Mouse (Mus musculus) layer of hippocampus, postnatal 14 days (tissue): ENCODE results near the gene Klhl21. TPM values are rescaled to one million over a fixed set of nuclear protein-coding genes. Genes with fewer than 3 reads are reported as not detected.
A peak's percentile ranks its signal among the peaks of the same experiment; 100 is the strongest.

Experiments used
- DNase-seq, 2 experiments: peaks; one replicate each; pipeline ENCODE4 v3.0.0; 2021 to 2022; ENCODE audit warnings: low spot score in 2 of 2, mixed read lengths in 1 of 2
- long read RNA-seq, 2 experiments: library from polyadenylated mRNA; stranded (forward); transcript quantifications; one replicate each; pipeline ENCODE4 v2.0.0; 2021
- total RNA-seq, 2 experiments: library from RNA; stranded (reverse); gene quantifications; 2 replicates each; pipeline ENCODE4 v1.2.3; 2021

Klhl21 gene
- 10 to 100 TPM; 16.4 to 18.6 TPM for total RNA-seq
- long read RNA-seq, experiment 1, transcript Klhl21-201 (4 exons, 3,986 nt): major isoform, 6 of 14 reads
- long read RNA-seq, experiment 1, partial matches to known transcripts: 5 of 14 reads
- long read RNA-seq, experiment 1, other reads (novel, unspliced or antisense): 3 of 14 reads
- long read RNA-seq, experiment 2, transcript Klhl21-201 (4 exons, 3,986 nt): major isoform, 5 of 13 reads
- long read RNA-seq, experiment 2, partial matches to known transcripts: 7 of 13 reads
- long read RNA-seq, experiment 2, other reads (novel, unspliced or antisense): 1 of 13 reads

DNA sequence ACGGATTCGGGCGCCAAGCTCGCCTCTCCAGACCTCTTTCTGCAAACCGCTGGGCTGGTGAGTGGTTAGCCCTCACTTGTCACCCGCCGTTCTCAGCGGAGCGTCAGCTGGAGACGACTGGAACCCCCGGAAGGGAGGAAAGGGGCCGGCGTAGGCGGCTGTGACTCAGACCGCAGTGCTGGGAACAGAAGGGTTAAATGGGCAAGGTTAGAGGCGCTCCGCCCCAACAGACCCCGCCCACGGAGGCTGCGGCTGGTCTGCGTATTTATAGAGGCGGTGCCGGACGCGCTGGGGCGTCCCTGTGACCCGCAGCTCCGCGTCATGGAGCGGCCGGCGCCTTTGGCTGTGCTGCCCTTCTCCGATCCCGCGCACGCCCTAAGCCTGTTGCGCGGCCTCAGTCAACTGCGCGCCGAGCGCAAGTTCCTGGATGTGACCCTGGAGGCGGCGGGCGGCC, at the start of gene Klhl21:
Gene Klhl21, plus strand, starts transcription at position 182 of the 454 bp plus-strand sequence.
- DNase-seq: peak; percentile 91 to 94

- no peak for DNase-seq
These were observed 48.6 kb upstream of the Klhl21 start for GRCm38 (mm10) chr4:151959849-151960512.

- no peak for DNase-seq
These were observed 48.1 kb upstream of the Klhl21 start for GRCm38 (mm10) chr4:151960513-151960854.

- no peak for DNase-seq
These were observed 45.8 kb upstream of the Klhl21 start for GRCm38 (mm10) chr4:151962817-151963216.

GRCm38 (mm10) chr4:151968204-151968921, 40.2 kb upstream of the Klhl21 start:
- DNase-seq: no peak

- DNase-seq: no peak
These were observed 36.2 kb upstream of the Klhl21 start for GRCm38 (mm10) chr4:151972221-151972967.

DNA sequence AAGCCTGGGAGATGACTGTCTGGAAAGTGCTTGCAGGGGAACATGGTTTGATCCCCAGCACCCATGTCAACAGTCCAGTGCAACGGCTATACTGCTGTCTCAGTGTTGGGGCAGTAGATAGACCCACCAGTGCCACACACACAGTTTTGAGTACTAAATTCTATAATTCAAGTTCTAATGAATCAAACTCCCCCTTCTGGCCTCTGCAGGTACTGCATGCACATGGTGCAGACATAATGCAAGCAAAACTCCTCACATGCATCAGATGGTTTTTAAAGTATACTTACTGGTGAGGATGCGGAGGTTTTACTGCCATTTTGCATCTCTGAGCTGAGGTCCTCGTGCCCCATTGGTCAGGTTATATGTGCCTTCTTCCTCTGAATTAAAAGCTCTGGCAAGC, 33.2 kb upstream of the Klhl21 start:
- peak in 1 of 2 experiments; percentile 48 for DNase-seq

- peak; percentile 89 to 90 for DNase-seq
These were observed 30.9 kb upstream of the Klhl21 start for GRCm38 (mm10) chr4:151977748-151978147.

- no peak for DNase-seq
These were observed 27.9 kb upstream of the Klhl21 start for GRCm38 (mm10) chr4:151980699-151981098.

DNA sequence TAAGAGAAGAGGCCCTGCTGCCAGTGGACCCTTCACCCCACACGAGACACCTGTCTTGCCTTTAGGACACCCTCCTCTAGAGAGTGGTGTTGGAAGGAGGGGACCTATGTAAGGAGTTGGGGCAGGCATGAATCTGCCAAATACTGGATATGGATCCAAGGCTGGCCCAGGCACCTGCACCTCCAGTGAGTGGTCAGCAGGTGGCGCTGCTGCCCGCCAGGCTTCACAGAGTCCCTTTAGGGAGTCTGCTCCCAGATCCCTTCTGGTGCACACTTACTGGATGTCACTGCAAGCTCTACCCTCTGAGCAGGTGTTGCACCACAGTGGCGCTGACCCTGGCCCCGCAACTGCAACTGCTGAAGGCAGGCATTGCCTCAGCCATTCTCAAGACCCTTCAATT, 27.2 kb upstream of the Klhl21 start:
- DNase-seq: peak; percentile 85 to 88

DNA sequence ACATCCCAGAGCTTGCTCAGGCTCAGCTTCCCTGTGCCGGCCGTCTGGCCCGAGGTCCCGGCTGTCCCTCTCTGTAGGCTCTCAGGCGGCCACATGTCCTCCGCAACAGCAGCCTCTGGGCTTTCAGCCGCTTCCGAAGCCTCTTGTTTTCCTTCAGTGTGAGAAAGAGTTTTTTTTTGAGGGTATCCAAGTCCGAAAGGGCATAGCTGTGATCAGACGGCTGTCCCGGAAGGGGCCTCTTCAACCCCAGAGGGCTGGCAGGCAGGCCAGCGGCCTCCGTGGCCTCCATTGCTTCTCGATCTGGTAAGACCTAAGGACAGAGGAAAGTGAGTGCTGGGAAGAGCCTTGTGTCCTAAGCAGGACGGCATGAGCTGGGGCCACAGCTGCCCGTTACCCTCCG, 25.6 kb upstream of the Klhl21 start:
- no peak for DNase-seq

DNA sequence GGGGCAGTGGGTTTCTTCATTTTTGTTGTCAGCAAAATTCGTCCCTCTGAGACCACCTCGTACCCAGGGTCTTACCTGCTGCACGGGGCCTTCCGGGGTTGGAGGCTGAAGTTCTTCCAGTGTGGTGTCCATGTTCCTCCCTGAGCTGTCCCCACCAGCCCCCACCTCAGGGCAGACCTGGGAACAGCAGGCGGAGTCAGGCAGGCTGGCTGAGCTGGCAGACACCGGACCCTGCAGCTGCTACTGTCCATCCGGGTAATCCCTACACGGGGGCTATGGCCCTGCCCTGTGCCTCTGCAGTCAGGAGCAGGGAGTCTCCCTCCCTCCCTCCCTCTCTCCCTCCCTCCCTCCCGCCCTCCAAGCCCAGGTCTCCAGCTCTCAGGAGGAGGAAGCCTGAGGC, 25.0 kb upstream of the Klhl21 start:
- DNase-seq: no peak

GRCm38 (mm10) chr4:151985886-151986285, 22.7 kb upstream of the Klhl21 start:
- DNase-seq: no peak

DNA sequence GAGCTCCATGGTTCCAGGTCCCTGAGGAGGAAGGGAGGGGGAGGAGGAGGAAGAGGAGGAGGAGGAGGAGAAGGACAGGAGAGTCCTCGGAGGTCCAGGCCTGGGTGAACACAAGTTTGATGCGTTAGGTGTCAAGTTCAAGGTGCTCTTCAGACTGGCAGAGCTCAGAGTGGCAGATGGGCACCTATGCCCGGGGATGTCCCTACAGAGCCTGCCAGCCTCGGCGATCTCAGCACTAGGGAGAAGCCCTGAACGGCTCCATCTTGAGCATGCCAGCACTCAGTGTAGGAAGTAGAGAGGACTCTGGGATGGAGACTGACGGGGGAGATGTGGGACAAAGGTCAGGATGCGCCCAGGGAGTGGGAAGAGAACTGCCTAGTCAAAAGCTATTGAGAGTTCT, 22.0 kb upstream of the Klhl21 start:
- DNase-seq: no peak

- no peak for DNase-seq
These were observed 20.6 kb upstream of the Klhl21 start for GRCm38 (mm10) chr4:151988014-151988341.

DNA sequence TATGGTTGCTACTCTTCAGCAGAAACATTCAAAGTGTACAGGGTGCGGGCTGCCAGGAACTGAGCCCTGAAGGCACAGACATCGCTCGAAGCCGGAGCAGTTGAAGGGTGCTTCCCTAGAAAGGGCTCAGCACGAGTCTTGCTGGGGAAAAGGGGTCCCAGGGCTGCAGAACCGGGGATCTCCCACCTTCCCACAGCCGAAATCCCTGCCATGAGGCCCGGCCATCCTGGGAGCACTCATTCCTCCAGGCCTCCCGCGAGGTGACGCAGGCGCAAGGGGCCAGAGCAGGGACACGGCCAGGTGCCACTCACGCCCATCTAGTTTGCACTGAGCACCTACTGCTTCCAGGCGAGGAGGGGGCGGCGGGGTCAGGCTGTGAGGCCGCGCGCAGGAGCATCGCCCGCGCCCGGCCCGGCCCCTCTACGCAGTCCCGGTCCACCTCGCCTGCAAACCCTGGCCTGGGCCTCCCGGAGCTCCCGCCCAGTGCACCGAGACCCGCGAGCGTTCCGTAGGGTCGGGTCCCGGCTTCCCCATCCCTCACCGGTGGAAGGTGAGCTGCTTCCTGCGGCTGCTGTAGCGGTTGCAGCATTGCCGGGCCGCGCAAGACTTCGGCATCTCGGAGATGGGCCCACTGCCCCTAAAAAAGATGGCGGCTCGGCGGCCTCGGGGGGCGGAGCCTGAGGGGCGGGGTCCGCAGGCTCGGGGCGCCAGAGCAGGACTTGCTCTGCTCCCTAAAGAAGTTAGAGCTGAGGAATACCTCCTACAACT, 20.1 kb upstream of the Klhl21 start, which contains the start of gene Thap3:
Gene Thap3, minus strand, starts transcription at position 656 of the 768 bp plus-strand sequence.
- peak; percentile 78 to 81 for DNase-seq

- DNase-seq: no peak
These were observed 19.5 kb upstream of the Klhl21 start for GRCm38 (mm10) chr4:151989110-151989488.

GRCm38 (mm10) chr4:151992091-151992490, 16.5 kb upstream of the Klhl21 start:
- DNase-seq: no peak

DNA sequence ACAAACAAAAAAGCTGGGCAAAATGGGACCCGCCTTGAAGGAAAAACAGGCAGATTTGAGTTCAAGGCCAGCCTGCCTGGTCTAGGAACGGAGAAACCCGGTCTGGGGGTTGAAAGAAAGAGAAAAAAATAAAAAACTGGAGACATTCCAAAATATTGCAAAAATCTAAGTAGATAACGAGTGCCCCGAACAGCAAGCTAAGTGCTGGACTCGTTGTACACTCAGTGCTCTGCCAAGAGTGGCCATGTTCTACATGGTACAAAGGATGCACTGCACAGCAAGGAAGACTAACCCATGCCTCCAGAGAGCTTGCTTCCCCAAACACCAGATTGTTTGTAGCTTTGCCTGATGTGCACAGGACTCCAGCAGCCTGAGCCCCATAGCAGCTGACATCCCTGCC, 15.6 kb upstream of the Klhl21 start:
- DNase-seq: no peak

DNA sequence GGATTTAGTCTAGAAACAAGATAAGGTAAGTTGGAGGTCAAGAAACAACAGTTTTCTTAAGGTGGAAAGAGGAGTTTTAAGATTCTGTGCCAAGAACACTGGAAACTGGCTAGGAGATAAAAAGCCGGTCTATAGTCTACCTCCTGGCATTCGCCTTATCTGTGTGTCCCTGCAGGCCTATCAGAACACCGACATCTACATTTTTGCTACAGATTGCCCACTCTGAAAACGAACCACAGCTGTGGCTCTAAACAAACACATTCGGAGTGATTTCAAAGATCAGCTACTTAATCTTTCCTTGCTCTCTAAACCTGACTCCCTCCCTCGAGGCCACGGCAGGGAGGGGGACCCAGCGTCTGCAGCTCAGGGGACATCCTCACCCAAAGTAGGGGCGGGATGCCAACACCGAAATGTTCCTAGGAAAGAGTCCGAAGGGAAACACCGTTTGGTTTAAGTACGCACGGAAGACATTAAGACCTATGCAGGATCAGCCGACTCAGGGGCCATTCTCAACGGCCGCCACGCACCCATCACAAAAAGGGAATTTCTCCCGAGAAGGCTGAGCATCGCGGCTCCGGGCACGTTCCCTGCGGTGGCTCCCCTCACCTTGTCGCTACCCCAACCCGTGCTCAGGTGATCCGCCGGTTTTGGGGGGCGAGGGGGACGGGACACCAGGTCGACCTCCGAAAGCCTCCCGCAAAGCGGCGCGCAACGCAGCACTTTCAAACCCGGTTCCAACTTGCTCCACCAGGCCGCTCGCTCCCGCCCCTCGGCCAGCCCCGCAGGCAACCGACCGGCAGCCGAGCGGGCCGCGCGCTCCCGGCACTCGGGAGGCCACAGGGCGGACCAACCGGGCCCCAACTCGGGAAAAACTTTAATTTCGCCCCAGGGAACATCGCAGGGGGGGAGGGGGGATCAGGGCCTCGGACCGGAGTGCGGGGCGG, 14.1 kb upstream of the Klhl21 start:
- no peak for DNase-seq
